Mouse (Mus musculus) C2C12 (cell line): ENCODE results near the gene Tas2r113.
"Not testable (repeated sequence)": the region's sequence is repeated elsewhere in the genome, so short reads cannot be mapped to it uniquely, and the experiment has no call there.

ENCODE experiments used
- CEBPB ChIP-seq: IDR thresholded peaks from one replicate; pipeline ENCODE4 v1.6.1; 2011; ENCODE audit warnings: low read depth, mild to moderate bottlenecking, control low read depth, moderate library complexity
- CTCF ChIP-seq: IDR thresholded peaks from one replicate; pipeline ENCODE4 v1.5.1; 2011; ENCODE audit not compliant: control insufficient read depth, insufficient read depth, insufficient read length
- FOSL1 ChIP-seq: IDR thresholded peaks from one replicate; pipeline ENCODE4 v1.8.0; 2011; ENCODE audit warnings: mild to moderate bottlenecking, low read length; ENCODE audit not compliant: poor library complexity, insufficient read depth, severe bottlenecking
- MAX ChIP-seq: IDR thresholded peaks from one replicate; pipeline ENCODE4 v1.6.1; 2011; ENCODE audit warnings: mild to moderate bottlenecking, control low read depth
- MYOD1 ChIP-seq: IDR thresholded peaks from one replicate; pipeline ENCODE4 v1.6.1; 2011; ENCODE audit warnings: low read depth; ENCODE audit not compliant: control insufficient read depth, insufficient read length
- MYOG ChIP-seq: IDR thresholded peaks from one replicate; pipeline ENCODE4 v1.6.1; 2011; ENCODE audit not compliant: control insufficient read depth, insufficient read length; ENCODE audit errors: extremely low read depth
- USF1 ChIP-seq: IDR thresholded peaks from one replicate; pipeline ENCODE4 v1.6.1; 2011; ENCODE audit warnings: low read depth, mild to moderate bottlenecking, control low read depth, moderate library complexity

- not testable (repeated sequence) for TF ChIP-seq MYOD1, CTCF, CEBPB, USF1, MAX, FOSL1, MYOG
These were observed 48.6 kb downstream of the Tas2r113 start for GRCm38 (mm10) chr6:132941376-132941775.
